Mouse (Mus musculus) C2C12 (cell line): ENCODE data around the gene Med4.

Experiments
- CTCF ChIP-seq: IDR thresholded peaks from one replicate; pipeline ENCODE4 v1.5.1; 2011; ENCODE audit not compliant: control insufficient read depth, insufficient read depth, insufficient read length
- MAX ChIP-seq: IDR thresholded peaks from one replicate; pipeline ENCODE4 v1.6.1; 2011; ENCODE audit warnings: mild to moderate bottlenecking, control low read depth
- MYOD1 ChIP-seq: IDR thresholded peaks from one replicate; pipeline ENCODE4 v1.6.1; 2011; ENCODE audit warnings: low read depth; ENCODE audit not compliant: control insufficient read depth, insufficient read length
- MYOG ChIP-seq: IDR thresholded peaks from one replicate; pipeline ENCODE4 v1.6.1; 2011; ENCODE audit not compliant: control insufficient read depth, insufficient read length; ENCODE audit errors: extremely low read depth
- USF1 ChIP-seq: IDR thresholded peaks from one replicate; pipeline ENCODE4 v1.6.1; 2011; ENCODE audit warnings: low read depth, mild to moderate bottlenecking, control low read depth, moderate library complexity

- TF ChIP-seq CTCF (no peak), MAX (no peak), MYOD1 (no peak), USF1 (no peak), MYOG (no peak)
Observed at GRCm38 (mm10) chr14:73508630-73509395, 1.0 kb upstream of the Med4 start.
